8 mouse cellular contexts compared by ENCODE assay signal in the genomic region with DNA sequence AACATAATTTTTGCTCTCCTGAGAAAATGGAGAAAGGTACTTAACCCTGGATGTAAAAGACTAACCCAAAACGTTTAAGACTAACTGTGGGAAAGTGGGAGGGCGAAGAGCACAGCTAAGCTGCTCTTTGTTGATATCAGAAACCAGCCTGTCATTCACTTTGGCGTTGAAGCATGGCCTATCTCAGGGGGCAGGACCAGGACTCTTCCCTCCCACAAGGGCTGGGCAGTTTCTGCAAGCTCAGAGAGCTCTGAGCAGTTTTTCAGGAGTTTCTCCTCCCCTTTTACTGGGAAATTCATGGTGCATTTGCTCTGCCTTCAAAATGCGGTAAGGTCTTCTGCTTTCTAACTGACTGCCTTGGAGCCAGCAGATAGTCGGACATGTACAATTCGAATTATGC.
A peak's percentile ranks its signal among the peaks of the same experiment; 100 is the strongest.
DNase-seq lines count a peak whose midpoint lies in the region; ATAC-seq lines count a peak whose summit lies in the region.

No protein-coding gene starts in this region.

- peak; percentile 82 for ATAC-seq in common myeloid progenitor, adult 5-6 weeks (replicated peaks; ENCODE audit: low read depth, poor library complexity, severe bottlenecking)
- ATAC-seq in liver, embryonic 15.5 days (ENCODE audit: insufficient read depth): peak; percentile 95

- H3K36me3 ChIP-seq in hindbrain, embryonic 10.5 days: no peaks in the 10 kb centered on the region
- H3K36me3 ChIP-seq in liver, embryonic 15.5 days (replicated peaks): peaks cover 11% of the 10 kb centered on the region
- H3K36me3 ChIP-seq in splenic B cell, adult 2 months (ENCODE audit: control insufficient read depth, insufficient read depth, low read length, poor library complexity, severe bottlenecking): no peaks in the 10 kb centered on the region

- peaks cover 18% of the 10 kb centered on the region for H3K4me1 ChIP-seq in hindbrain, embryonic 10.5 days (replicated peaks)
- H3K4me1 ChIP-seq in liver, embryonic 15.5 days (replicated peaks): peaks cover 57% of the 10 kb centered on the region

- peak overlapping the region; percentile 16; the same call in 1 of the 2 replicates for H3K4me2 ChIP-seq in liver, embryonic 15.5 days

- no peaks in the 10 kb centered on the region for H3K9me3 ChIP-seq in hindbrain, embryonic 10.5 days
- no peaks in the 10 kb centered on the region for H3K9me3 ChIP-seq in liver, embryonic 15.5 days (replicated peaks)

- peak overlapping the region; percentile 90 for H3K27ac ChIP-seq in hindbrain, embryonic 10.5 days
- peak overlapping the region; percentile 94 for H3K27ac ChIP-seq in liver, embryonic 15.5 days (replicated peaks)

- H3K27me3 ChIP-seq in hindbrain, embryonic 10.5 days (ENCODE audit: insufficient read depth, poor library complexity, severe bottlenecking): no peaks in the 10 kb centered on the region
- H3K27me3 ChIP-seq in liver, embryonic 15.5 days: no peaks in the 10 kb centered on the region
- no peaks in the 10 kb centered on the region for H3K27me3 ChIP-seq in splenic B cell, adult 2 months (ENCODE audit: control insufficient read depth, insufficient read depth, low read length, poor library complexity, severe bottlenecking)

- H3K9ac ChIP-seq in liver, embryonic 15.5 days: peak overlapping the region; percentile 66; the same call in 1 of the 2 replicates

- peak; percentile 17 to 28 for DNase-seq in heart, adult 18-20 months
- no peak for DNase-seq in heart, adult 9 months (ENCODE audit: low spot score in 2 of 2)
- DNase-seq in hindbrain, embryonic 10.5 days (ENCODE audit: low spot score): peak; percentile 74
- DNase-seq in splenic B cell, adult 2 months (ENCODE audit: low read depth, low spot score): peak; percentile 15
- DNase-seq in urinary bladder, postnatal 36 days (ENCODE audit: low spot score in 2 of 2): no peak
- no peak for DNase-seq in thymus, postnatal 25 days

- peak overlapping the region; percentile 62 for H3K4me3 ChIP-seq in hindbrain, embryonic 10.5 days
- peak overlapping the region; percentile 67 for H3K4me3 ChIP-seq in liver, embryonic 15.5 days (replicated peaks)

- WGBS in hindbrain, embryonic 10.5 days: 5% methylated on average over 6 of the region's 6 CpGs
- 11% methylated on average over 6 of the region's 6 CpGs for WGBS in liver, embryonic 15.5 days (ENCODE audit: insufficient replicate concordance)

Comparison
In these comparisons a context has a peak if more than half of its experiments do, and no peak if none do; other contexts are left out.
1. DNase-seq: peak in heart, adult 18-20 months (2 of 2), hindbrain, embryonic 10.5 days (single experiment) and splenic B cell, adult 2 months (single experiment); none in heart, adult 9 months (0 of 2), urinary bladder, postnatal 36 days (0 of 2) and thymus, postnatal 25 days (single experiment).